Mouse (Mus musculus) cerebellum, adult 2 months (tissue): ENCODE data around the gene Sugt1.

Experiments
- CTCF ChIP-seq: fragments of 200-500 bp; IDR thresholded peaks from 2 replicates; pipeline ENCODE4 v1.5.1; 2011; ENCODE audit warnings: low read depth, mild to moderate bottlenecking, control low read depth, low read length, moderate library complexity, borderline replicate concordance; ENCODE audit not compliant: insufficient read depth
- POLR2A ChIP-seq: fragments of 200-500 bp; IDR thresholded peaks from 2 replicates; pipeline ENCODE4 v1.6.1; 2011; ENCODE audit warnings: low read length, control low read depth, borderline replicate concordance; ENCODE audit not compliant: insufficient read depth

DNA sequence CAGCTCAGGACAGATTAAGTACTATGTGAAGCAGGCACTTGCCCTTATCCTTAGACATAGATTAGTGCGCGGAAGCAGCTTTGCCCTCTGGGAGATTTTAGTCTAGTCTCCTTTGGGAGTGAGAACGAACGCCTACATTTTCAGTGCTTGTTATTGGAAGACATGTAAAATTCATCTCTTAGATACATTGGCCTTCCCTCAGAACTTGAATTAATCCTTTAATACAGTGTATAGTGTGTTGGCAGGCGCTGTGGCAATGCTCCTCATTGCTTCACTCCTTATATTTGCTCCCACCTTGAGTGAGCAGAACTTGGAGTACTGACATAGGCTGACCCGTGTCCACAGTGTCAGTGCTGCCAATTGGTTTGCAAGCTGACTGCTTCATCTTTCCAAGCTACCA lies 20.8 kb downstream of the Sugt1 start:
- TF ChIP-seq POLR2A (no peak), CTCF (no peak)
